Mouse (Mus musculus): ENCODE data around the gene Esr1.

Esr1 gene

DNA sequence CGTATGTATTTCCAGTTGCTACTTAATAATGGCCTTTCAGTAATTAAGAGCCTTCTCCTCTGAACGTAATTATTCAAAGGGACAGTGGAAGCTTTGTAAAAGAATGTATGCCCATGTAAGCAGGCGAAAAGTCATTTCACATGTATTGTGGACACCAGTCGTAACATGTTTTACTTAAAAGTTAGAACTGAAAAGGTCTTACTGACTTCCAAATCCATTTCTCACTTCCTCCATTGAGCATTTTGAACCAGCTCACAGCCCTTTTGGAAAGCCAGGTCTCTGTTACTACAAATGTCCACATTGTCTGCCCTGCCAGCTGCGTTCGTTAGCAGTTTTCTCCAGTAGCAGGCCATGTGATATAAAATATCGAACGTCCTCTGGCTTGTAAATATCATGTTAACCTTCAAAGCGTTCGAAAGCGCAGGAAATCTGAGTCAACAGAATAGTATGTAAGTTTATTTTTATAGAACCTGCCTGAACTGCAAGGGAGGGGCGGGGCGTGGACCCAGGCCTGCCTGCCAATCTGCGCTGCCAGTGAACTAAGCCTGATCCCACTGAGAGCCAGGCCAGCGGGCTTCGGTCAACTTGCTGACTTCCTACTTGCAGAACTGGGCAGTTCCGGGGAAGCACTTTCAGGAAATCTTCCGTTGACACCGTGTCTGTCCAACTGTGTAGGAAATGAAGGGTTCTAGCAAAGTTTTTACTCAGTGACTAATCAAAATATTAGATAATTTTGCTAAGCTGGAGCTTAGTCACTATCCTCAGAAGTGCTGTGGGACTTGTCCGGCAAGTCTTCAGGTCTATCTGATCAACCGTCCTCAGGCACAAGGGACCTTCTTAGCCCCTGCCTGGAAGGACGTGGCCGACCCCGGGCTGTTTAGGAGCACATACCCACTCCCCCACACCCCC lies 9.5 kb downstream of the Esr1 start:
- DNase-seq (ENCODE audit: low spot score in 2 of 2): no peak

DNA sequence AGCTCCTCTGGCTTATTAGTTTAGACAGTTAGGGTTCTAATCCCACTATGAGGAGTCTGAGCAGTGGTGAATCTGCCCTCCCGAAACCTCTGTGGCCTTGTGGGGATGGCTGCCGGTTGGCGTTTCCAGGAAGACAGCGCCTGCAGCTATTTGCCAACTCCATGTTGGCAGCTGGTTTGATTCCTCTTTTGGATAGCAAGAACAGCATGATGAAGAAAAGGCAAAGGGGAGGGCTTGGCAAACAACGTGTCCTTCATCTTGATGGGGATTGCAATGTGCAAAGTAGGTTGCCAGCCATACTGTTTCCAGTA lies 10.1 kb downstream of the Esr1 start:
- DNase-seq (ENCODE audit: low spot score in 2 of 2): no peak

DNA sequence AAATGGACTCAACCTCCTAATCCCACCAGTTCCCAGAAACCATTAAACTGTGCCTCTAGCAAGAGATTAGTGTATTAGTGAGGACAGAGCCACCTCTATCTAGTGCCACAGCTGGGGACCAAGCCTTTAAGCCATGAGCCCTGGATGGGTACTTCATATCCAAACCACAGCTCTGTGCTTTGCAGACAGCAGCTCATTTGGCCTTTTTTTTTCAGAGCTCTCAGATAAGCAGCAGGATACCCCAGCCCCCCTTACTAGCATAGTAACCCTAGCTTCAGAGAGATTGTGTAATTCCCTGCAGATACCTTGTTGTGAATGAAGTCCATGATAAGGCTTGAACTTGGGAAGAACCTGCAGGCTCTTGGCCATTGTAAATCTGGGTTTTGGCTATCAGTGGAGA lies 11.9 kb downstream of the Esr1 start:
- no peak for DNase-seq (ENCODE audit: low spot score in 2 of 2)

DNA sequence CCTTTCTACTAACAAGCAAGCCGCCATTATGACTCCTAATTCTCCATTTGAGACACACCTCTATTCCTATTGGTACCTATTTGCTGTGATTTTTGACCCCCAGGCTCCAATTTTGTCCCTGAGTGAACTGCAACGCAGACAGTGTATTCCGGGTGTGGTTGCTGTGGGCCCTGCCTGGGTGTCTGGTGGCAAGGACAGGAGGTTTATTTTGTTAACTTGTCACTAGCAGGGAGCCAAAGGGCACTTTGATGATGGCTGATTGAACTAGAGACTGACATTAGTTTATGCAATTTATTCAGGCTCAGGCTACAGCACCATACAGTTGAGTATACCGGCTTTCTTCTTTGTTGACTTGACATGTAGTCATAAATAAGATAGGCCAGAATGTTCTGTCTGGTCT lies 13.2 kb downstream of the Esr1 start:
- DNase-seq (ENCODE audit: low spot score in 2 of 2): no peak

DNA sequence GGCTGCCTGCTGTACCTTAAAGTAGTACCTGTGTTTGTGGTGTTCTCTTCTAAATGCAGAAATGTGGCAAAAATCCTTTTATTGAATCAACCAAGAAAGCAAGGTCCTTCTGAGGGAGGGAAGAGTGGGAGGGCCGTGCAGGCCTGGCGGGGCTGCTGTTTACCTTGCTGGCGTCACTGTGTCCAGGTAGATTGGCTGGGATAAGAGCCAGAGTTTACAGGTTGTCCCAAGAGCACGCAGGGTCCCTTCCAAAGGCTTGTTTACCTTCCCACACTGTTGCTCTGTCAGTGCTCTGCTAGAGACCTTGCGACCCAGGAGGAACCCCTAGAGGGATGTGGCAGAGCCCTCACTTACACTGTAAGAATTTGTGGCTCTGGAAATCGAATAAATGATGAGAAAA lies 13.9 kb downstream of the Esr1 start:
- no peak for DNase-seq (ENCODE audit: low spot score in 2 of 2)

DNA sequence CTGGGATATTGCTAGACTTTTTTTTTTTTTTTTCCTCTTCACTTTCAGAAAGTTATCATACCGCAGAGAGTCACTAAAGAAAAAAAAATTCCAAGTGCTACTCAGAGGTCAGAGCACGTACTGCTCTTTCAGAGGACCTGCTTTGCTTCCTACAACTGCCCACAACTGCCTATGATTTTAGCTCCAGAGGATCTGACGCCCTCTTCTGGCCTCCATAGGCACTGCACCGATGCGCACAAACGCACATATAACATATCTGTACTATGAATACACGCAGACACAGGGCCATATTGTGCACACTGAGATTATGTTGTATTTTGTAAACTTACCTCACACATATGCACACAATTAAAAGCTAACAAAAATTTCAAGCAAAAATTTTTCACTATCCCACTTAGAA lies 15.0 kb downstream of the Esr1 start:
- no peak for DNase-seq (ENCODE audit: low spot score in 2 of 2)

DNA sequence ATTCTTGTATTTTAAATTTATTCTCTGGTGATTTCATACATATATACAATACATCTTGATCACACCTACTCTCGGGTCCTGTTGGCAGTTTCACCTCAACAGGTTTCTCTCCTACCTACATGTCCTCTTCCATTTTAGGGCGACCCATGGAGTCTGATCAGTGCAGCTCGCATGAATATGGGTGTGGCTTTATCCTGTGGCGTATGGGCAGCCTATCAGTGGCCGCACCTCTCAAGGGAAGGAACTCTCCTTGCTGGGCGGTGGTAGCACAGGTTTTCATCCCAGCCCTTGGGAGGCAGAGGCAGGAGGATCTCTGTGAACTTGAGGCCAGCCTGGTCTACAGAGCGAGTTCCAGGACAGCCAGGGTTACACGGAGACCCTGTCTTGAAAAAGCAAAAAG lies 15.6 kb downstream of the Esr1 start:
- DNase-seq (ENCODE audit: low spot score in 2 of 2): no peak

DNA sequence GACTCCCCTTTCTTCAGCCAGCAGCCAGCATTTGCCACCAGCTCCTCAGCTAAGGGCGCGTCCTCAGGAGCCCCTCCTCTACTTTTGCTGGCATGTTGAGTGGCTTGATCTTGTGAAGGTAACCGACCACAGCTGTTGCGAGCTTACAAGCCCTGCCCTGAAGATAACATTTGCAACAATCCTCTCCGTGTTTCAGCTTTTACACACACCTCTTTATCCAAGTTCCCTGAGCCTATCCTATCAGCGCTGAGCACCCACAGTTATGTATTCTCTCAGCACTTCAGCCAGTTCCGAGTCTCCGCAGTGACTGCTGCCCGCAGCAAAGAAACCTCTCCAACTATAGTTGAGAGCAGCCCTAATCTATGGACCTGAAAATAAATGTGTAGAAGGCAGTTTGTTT lies 16.0 kb downstream of the Esr1 start:
- DNase-seq (ENCODE audit: low spot score in 2 of 2): no peak

DNA sequence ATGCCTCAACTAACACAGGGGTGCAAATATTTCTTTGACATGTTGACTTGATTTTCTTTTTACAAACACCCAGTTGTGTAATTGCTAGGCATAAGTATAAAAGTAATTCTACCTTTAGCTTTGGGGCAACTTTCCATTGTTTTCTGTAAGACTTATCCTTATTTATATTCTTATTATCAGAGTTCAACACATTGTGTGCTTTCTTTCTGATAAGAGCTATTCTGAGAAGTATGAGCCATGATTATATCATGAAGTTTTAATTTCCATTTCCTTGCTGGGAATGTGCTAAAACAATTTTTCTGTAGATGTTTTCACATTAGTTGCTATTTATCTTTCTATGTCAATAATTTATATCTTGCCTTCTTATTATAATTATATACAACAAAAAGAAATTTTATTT lies 17.9 kb downstream of the Esr1 start:
- DNase-seq (ENCODE audit: low spot score in 2 of 2): no peak

DNA sequence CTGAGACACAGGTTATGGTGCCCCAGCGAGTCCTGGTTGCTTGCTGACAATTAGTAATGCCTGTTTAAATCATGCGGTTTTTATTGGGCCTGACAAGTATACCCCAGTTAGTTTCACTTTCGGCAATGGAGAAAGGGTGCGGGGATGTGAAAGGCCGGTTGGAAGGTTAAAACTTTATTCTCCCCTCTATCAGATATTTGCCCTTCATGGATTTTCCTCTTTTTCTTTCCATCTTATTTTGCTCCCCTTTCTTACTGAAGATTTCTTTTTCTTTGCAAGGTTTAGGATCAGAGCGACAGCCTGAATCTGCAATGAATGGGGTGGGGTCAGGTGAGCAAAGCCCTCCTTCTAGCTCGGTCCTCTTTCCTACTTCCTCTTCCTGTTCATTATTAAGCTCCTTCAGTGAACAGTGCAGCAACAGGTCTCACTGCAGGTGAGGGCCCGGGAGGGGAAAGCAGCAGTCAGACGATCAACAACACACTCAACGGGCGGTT lies 20.9 kb downstream of the Esr1 start:
- no peak for DNase-seq (ENCODE audit: low spot score in 2 of 2)

DNA sequence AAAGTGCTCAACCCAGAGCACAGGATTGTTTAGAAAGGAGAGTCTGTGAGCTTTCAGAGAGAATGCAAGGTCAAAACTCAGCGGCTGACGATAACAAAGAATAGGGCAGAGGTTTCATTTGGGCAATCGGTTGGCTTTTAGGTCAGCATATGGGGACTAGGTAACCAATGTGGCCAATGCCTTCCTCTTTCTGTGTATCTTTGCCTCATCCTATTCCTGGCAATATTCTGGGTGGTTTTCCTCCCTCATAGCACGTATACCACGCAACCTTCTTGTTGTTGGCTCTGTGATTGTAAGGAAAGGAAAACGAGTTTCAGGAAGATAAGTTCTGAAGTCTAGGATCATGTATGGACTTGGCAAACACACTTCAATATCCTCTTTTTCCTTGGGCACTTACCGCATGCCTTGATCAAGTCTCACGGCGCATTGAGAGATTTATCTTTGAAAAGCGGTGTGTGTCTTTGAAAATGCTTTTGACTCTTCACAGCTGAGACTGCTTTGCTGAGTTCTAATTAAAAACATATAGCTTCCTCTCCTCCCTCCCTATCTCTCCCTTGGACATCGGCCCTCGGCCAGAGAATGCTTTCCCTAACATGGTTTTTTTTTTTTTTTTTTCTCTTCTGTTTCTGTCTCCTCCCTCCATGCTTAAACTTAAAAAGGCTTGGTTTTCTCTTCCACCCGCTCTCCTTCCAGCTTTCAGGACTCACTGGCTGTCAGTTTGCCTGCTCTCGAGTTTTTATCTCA lies 22.1 kb downstream of the Esr1 start:
- DNase-seq (ENCODE audit: low spot score in 2 of 2): no peak

DNA sequence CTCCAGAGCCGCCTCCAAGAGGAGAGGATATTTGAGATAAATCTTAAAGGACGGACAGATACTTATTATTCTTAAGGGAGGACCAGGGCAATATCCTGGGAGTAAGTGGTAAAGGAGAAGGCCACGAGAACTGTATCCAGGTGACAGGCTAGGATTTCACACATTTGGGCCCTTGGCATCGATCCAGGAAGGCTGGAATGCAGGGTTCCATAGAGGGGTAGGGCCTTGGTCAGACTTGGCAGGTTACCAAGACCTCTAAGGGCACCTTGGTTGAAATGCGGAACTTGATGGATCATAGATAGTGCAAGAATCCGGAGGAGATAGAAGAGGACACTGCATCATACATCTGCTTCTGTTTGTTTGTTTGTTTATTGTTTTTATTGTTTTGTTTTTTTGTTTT lies 24.3 kb downstream of the Esr1 start:
- no peak for DNase-seq (ENCODE audit: low spot score in 2 of 2)

DNA sequence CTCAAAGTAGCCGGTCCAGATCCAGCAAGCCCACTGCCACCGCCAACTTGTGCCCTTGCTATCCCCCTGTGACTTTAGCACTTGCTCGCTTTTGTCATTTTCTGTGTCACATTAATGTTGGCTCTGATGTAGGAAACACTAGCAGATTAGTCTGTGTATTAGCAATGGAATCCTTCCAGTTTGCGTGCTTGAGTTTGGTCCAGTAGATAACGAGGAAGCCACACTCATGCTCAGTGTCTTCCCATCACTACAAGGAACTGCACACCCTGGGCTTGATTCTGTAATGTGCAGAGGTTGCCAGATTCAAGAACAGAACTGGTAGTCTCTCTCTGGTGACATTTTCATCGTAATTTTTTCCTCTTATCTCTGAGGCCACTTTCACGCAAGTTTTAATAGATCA lies 34.7 kb downstream of the Esr1 start:
- no peak for DNase-seq (ENCODE audit: low spot score in 2 of 2)

DNA sequence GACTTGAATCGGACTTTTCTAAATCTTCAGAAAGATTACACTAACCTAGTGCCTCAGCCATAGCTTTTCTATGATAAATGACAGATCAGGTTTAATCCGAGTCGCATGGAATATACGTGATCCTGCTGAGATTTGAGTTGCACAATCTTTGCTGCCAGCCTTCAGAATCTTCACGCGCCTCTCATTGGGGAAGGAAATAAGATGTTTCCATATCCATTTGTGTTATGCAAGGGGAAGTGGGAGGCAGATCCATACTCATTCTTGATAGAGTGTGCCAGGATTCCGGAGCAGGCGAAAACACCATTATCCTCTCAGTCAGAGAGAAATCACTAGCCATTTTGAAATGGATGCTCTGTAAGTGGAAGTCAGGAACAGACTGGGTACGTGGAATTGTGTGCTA lies 35.5 kb downstream of the Esr1 start:
- peak in 1 of 2 experiments; percentile 3 for DNase-seq (ENCODE audit: low spot score in 2 of 2)

DNA sequence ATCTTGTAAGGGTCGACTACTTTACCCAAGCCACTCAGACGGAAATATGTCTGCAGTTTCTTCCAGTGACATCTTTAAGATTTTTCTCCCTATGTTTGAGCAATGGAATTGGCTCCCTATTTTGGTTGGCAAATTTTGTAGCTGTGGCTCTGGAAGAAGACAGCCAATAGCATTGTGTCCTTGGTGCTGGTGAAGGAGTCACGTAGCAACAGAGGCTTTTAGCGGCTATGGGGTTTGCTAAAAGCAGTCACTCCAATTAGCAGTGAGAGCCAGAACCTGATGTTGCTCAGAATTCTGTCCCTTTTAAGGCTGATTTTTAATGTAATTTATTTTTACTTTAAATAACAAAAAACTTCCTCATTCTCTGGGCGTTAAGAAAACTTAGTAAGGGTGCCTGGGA lies 54.0 kb downstream of the Esr1 start:
- no peak for DNase-seq (ENCODE audit: low spot score in 2 of 2)

DNA sequence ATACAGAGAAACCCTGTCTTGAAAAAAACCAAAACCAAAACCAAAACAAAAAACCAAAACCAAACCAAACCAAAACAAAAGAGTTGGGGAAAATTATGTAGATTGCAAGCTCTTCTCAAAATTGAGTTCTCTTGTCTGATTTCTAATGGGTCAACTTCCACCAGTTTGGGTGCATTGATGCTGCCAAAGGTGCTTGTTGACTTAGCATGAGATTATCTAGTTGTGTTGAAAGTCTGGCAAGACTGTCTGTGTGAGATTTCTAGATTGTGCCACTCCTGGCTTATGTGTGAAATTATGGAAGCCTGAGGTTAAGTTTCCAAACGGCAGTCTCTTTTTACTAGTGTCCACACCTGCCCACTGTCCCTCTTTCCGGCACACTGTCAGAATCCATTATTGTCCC lies 55.6 kb downstream of the Esr1 start:
- DNase-seq (ENCODE audit: low spot score in 2 of 2): no peak

DNA sequence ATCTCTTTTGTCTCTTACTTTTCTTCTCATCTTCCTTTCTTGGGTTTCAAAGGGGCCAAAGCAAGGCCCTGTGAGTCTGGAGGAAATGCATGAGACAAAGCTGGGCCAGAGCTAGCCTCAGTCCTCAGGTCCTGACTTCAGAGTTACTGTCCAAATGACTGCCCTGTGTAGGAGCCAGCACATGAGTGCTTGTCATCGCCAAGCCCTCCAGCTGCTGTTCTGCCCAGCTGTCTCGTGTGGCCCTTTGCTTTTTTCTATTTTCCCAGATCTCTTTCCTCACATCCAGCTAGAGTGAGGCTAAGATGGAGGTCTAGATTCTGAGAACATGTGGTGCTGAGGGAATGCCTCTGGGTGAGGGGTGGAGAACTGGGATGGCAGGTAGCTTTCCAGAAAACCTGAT lies 58.7 kb downstream of the Esr1 start:
- no peak for DNase-seq (ENCODE audit: low spot score in 2 of 2)

DNA sequence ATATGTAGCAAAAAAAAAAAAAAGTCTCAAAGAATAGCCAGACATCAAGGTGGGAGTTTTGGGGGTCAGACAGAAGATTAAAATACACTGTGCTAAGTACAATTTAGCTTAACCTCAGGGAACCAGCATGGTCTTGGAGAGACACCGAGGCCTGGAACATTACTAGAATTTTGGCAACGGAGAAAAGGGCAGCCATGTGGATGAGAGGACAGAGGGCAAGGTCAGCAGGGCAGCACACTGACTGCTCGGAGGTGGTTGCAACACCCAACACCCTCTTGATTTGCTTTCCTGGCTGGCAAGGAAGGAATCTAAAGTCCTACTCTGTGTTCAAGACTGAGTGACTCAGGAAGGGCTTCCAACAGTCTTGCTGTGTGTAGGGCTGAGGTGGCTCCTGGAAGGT lies 60.5 kb downstream of the Esr1 start:
- no peak for DNase-seq (ENCODE audit: low spot score in 2 of 2)

DNA sequence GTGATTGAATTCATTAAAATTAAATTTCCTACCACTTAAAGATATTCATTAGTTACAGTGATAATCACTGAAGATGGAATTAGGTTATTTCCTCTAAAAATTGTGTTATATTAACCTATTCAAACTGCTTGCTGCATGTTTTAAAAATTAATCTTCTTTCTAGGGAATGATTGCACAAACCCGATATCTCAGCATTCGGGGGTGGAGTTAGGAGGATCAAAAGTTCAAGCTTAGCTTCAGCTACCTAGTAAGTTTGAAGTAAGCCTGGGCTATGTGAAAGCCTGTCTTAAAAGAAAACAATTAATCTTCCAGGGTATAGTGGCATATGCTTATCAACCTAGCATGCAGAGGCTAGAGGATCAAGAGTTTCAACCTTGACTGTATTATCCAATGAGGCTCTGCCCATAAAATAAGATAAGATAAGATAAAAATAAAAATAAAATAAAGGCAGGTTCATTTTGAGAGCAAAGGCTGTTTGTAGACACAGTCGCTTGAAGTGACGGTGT lies 62.0 kb downstream of the Esr1 start:
- DNase-seq (ENCODE audit: low spot score in 2 of 2): no peak

DNA sequence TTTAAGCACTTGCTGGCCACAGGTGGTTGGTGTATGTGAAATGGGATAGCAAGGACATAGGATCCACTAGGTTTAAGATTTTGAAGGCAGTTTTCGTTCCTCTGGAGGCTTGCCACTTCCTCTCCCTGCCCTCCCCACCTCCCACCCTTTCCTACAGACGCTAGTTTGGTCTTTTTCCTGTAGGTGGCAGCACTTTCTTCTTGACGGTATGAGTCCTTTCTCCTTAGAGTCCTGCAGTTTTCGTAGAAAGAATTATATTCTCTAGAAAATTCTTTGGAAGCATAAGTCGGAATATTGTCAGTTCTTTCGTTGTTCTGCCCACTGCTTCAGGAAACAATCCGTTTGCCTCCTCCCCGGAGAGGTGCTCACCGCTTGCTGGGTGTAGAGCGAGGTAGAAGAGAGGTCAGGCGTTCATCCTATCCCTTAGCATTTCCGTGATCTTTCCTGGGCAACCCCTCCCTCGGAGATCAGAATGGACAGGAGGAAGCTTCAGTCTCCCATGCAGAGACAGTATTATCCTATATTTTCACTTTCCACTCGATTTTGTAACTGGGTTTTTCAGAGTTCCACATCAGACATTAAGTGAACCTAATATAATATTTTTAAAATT lies 63.7 kb downstream of the Esr1 start:
- peak; percentile 16 to 39 for DNase-seq (ENCODE audit: low spot score in 2 of 2)

DNA sequence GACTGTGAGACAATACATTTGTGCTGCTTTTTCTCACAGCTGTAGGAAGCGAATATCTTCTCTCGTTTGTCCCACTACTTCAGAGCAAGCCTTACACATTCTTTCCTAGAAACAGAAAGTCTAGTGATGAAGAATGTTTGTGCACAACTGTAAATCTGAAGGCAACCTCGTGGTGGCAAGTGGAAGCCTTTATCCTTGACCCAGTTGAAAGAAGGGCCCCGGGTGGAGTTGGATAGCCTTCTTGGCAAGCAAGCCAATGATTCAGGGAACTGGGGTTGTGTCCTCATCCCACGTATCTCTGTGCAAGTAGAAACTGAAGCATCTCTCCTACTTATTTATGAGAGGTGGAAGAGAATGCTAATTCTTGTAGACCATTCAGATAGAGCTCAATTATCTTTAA lies 71.7 kb downstream of the Esr1 start:
- no peak for DNase-seq (ENCODE audit: low spot score in 2 of 2)

DNA sequence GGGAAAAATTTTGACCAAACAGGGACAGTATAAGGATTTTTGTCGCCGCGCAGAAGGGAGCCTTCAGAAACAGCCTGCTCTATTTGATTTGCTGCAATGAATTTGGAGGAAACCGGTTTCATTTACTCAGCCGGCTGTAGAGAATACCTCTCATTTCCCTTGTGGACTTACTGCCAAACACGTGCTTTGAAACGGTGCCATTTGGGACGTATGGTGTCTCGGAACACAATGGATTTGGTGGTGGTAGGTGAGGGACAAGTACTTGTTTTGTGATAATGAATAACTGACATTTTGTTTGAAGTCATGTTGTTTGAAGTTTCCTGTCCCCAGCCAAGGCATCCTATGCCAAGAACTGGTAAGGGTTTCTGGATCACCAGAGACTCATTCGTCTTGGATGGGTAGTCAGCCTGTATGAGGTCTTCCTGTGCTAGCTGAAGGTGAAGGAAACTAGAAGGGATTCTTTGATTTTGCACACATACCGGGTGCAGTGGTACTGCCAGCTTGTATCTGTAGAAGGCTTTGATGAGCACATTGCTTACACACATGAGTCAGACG lies 72.4 kb downstream of the Esr1 start:
- no peak for DNase-seq (ENCODE audit: low spot score in 2 of 2)

Data from frontal cortex, postnatal 36 days (tissue).